Mouse (Mus musculus) erythroblast, adult 5-6 weeks (primary cell): ENCODE data around the gene Fyn. TPM values are rescaled to one million over a fixed set of nuclear protein-coding genes. Genes with fewer than 3 reads are reported as not detected.

Experiments used
- ATAC-seq: replicated peaks from 2 replicates; pipeline ENCODE4 v1.8.0; 2016; ENCODE audit warnings: moderate number of reproducible peaks, mild to moderate bottlenecking, moderate TSS enrichment, inconsistent platforms; ENCODE audit not compliant: poor library complexity, low FRiP score, severe bottlenecking
- total RNA-seq, 2 experiments: library from RNA; stranded (forward) in 1 of 2; stranded (reverse) in 1 of 2; fragments of 150-400 nt in 1 of 2; fragments of 200-764, 138-1000 nt in 1 of 2; gene quantifications; 2 replicates each; pipeline versions ENCODE4 v1.2.3 to v1.2.4; 2015 to 2017; ENCODE audit warnings: low replicate concordance in 2 of 2

Gene Fyn
- total RNA-seq, 2 experiments from 2014 or later, result 3.7 to 5.7 TPM

GRCm38 (mm10) chr10:39377219-39377618 lies 8.6 kb downstream of the Fyn start:
- no peak for ATAC-seq

- ATAC-seq, result no peak
These were observed 9.5 kb downstream of the Fyn start for GRCm38 (mm10) chr10:39378025-39378603.

GRCm38 (mm10) chr10:39379287-39379686 lies 10.6 kb downstream of the Fyn start:
- no peak; the same call in 1 of the 2 replicates for ATAC-seq

GRCm38 (mm10) chr10:39379721-39380370 lies 11.2 kb downstream of the Fyn start:
- no peak for ATAC-seq

GRCm38 (mm10) chr10:39385259-39385658 lies 16.6 kb downstream of the Fyn start:
- no peak for ATAC-seq

- no peak for ATAC-seq
These were observed 17.5 kb downstream of the Fyn start for GRCm38 (mm10) chr10:39386203-39386602.

GRCm38 (mm10) chr10:39387024-39387423 lies 18.4 kb downstream of the Fyn start:
- no peak for ATAC-seq

GRCm38 (mm10) chr10:39387556-39387955 lies 18.9 kb downstream of the Fyn start:
- no peak for ATAC-seq

GRCm38 (mm10) chr10:39388144-39388543 lies 19.5 kb downstream of the Fyn start:
- ATAC-seq, result no peak

- no peak for ATAC-seq
These were observed 20.8 kb downstream of the Fyn start for GRCm38 (mm10) chr10:39389451-39389891.

- ATAC-seq, result no peak
These were observed 21.9 kb downstream of the Fyn start for GRCm38 (mm10) chr10:39390541-39390940.

- ATAC-seq, result no peak
These were observed 24.3 kb downstream of the Fyn start for GRCm38 (mm10) chr10:39392900-39393483.

GRCm38 (mm10) chr10:39395544-39395943 lies 26.9 kb downstream of the Fyn start:
- no peak for ATAC-seq

GRCm38 (mm10) chr10:39398924-39399323 lies 30.3 kb downstream of the Fyn start:
- ATAC-seq, result no peak

GRCm38 (mm10) chr10:39400155-39400554 lies 31.5 kb downstream of the Fyn start:
- ATAC-seq, result no peak

GRCm38 (mm10) chr10:39402487-39402886 lies 33.8 kb downstream of the Fyn start:
- ATAC-seq, result no peak

GRCm38 (mm10) chr10:39403706-39404105 lies 35.1 kb downstream of the Fyn start:
- no peak for ATAC-seq

- no peak for ATAC-seq
These were observed 35.5 kb downstream of the Fyn start for GRCm38 (mm10) chr10:39404175-39404574.

GRCm38 (mm10) chr10:39405982-39406797 lies 37.5 kb downstream of the Fyn start:
- ATAC-seq, result no peak

- no peak for ATAC-seq
These were observed 38.1 kb downstream of the Fyn start for GRCm38 (mm10) chr10:39406798-39407189.
